Mouse (Mus musculus) heart, embryonic 14.5 days (tissue): ENCODE results near the gene Mex3a. TPM values are rescaled to one million over a fixed set of nuclear protein-coding genes. Genes with fewer than 3 reads are reported as not detected.

Experiments used
- ATAC-seq: fragments of 200-750 bp; cut with Nextera tagmentation; 2 replicates; pipeline ENCODE4 v1.8.0; 2017; ENCODE audit warnings: low read depth, moderate TSS enrichment; ENCODE audit not compliant: insufficient number of reproducible peaks, insufficient read depth, low FRiP score
- H3K27ac ChIP-seq, 2 experiments: fragments of 200-500 bp in 1 of 2; fragments of 300-500 bp in 1 of 2; sonication (generic) in 1 of 2; replicated peaks in 1 of 2; 2 replicates each; pipeline ENCODE4 v1.5.1; 2012 to 2014; ENCODE audit warnings: low read depth in 2 of 2, low read length in 2 of 2, control low read depth in 1 of 2, mild to moderate bottlenecking in 1 of 2, mixed read lengths in 1 of 2; ENCODE audit not compliant: control insufficient read depth in 1 of 2, insufficient read depth in 1 of 2
- H3K27me3 ChIP-seq: fragments of 300-500 bp; sonication (generic); 2 replicates; pipeline ENCODE4 v1.6.1; 2014; ENCODE audit warnings: mild to moderate bottlenecking, low read length, control low read depth; ENCODE audit not compliant: control insufficient read depth, insufficient read depth
- H3K36me3 ChIP-seq: fragments of 300-500 bp; sonication (generic); 2 replicates; pipeline ENCODE4 v1.6.1; 2014; ENCODE audit warnings: mild to moderate bottlenecking, control low read depth, low read length, mixed read lengths; ENCODE audit not compliant: control insufficient read depth, insufficient read depth
- H3K4me1 ChIP-seq, 2 experiments: fragments of 200-500 bp in 1 of 2; fragments of 300-500 bp in 1 of 2; sonication (generic) in 1 of 2; 2 replicates each; pipeline ENCODE4 v1.6.1; 2012 to 2014; ENCODE audit warnings: low read length in 2 of 2, control low read depth in 1 of 2, mixed read lengths in 1 of 2; ENCODE audit not compliant: control insufficient read depth in 2 of 2, insufficient read depth in 2 of 2
- H3K4me2 ChIP-seq: fragments of 300-500 bp; sonication (generic); 2 replicates; pipeline ENCODE4 v1.6.1; 2014; ENCODE audit warnings: mild to moderate bottlenecking, low read length
- H3K4me3 ChIP-seq, 2 experiments: fragments of 200-500 bp in 1 of 2; fragments of 300-500 bp in 1 of 2; sonication (generic) in 1 of 2; 2 replicates each; pipeline ENCODE4 v1.5.1; 2012 to 2014; ENCODE audit warnings: low read length in 2 of 2, mild to moderate bottlenecking in 2 of 2, control low read depth in 1 of 2, low read depth in 1 of 2, moderate library complexity in 1 of 2; ENCODE audit not compliant: control insufficient read depth in 1 of 2, insufficient read depth in 1 of 2
- H3K9ac ChIP-seq: fragments of 300-500 bp; sonication (generic); 2 replicates; pipeline ENCODE4 v1.6.1; 2014; ENCODE audit warnings: mild to moderate bottlenecking, low read length
- H3K9me3 ChIP-seq: fragments of 300-500 bp; sonication (generic); 2 replicates; pipeline ENCODE4 v1.6.1; 2016; ENCODE audit warnings: low read length, control low read depth; ENCODE audit not compliant: control insufficient read depth
- WGBS: fragments of 180-500 bp; shearing (Covaris S2); extraction: QIAGEN DNeasy Blood & Tissue Kit; methylation state at CpG from one replicate; pipeline ENCODE4 v1.1.7; 2014; 5-methylcytosine and 5-hydroxymethylcytosine counted together
- polyA plus RNA-seq: library from polyadenylated mRNA; unstranded; fragments of >200 nt; fragmentation: Nextera tagmentation; extraction: Ambion mirVana; gene quantifications from 2 replicates; pipeline ENCODE4 v1.2.1, GENCODE M21; 2014

The Mex3a gene
- polyA plus RNA-seq, 1 experiment from 2014 or later: 11.0 TPM

- peak overlapping the region; percentile 47 to 70 for H3K4me3 ChIP-seq
- H3K4me2 ChIP-seq: peak overlapping the region; percentile 69
- WGBS: 77% methylated on average over 3 of the region's 3 CpGs
- H3K36me3 ChIP-seq: no peaks in the 10 kb centered on the region
- peak overlapping the region; percentile 71 for H3K9ac ChIP-seq
- peaks cover 32 to 39% of the 10 kb centered on the region in 2 experiments for H3K4me1 ChIP-seq
- peak overlapping the region; percentile 92 to 97 for H3K27ac ChIP-seq
- no peaks in the 10 kb centered on the region for H3K9me3 ChIP-seq
- ATAC-seq: no peak
- H3K27me3 ChIP-seq: no peaks in the 10 kb centered on the region
These were observed 22.9 kb upstream of the Mex3a start for GRCm38 (mm10) chr3:88509250-88509649.

- ATAC-seq: peak; percentile 94
- peak within 1 kb of the TSS; percentile 92 to 97 for H3K27ac ChIP-seq
- under 1% methylated on average over 31 of the region's 31 CpGs for WGBS
- peak within 1 kb of the TSS; percentile 47 to 70 for H3K4me3 ChIP-seq
- H3K36me3 ChIP-seq: no peaks in the 10 kb centered on the region
- H3K9ac ChIP-seq: peak within 1 kb of the TSS; percentile 71
- H3K4me1 ChIP-seq: peaks cover 32 to 41% of the 10 kb centered on the region in 2 experiments
- H3K9me3 ChIP-seq: no peaks in the 10 kb centered on the region
- H3K4me2 ChIP-seq: peak within 1 kb of the TSS; percentile 69
- H3K27me3 ChIP-seq: no peaks in the 10 kb centered on the region
These were observed 22.3 kb upstream of the Mex3a start, which contains the start of gene Lmna for GRCm38 (mm10) chr3:88509692-88510420. Gene Lmna (minus strand): TSS chr3:88509956.

- 57% methylated on average over 13 of the region's 13 CpGs for WGBS
- no peaks in the 10 kb centered on the region for H3K9me3 ChIP-seq
These were observed 21.5 kb upstream of the Mex3a start for GRCm38 (mm10) chr3:88510421-88511289.

GRCm38 (mm10) chr3:88511559-88511958 is 20.6 kb upstream of the Mex3a start:
- Histone ChIP-seq H3K9ac (no peak overlapping the region), H3K27ac (peak overlapping the region in 1 of 2 experiments; percentile 59; a peak in 1 of 4 replicates)

More at GRCm38 (mm10) chr3:88510421-88511289, 21.5 kb upstream of the Mex3a start:
- no peak for ATAC-seq
- H3K4me1 ChIP-seq: peaks cover 32 to 41% of the 10 kb centered on the region in 2 experiments
- peak overlapping the region; percentile 92 to 97 for H3K27ac ChIP-seq
- H3K36me3 ChIP-seq: no peaks in the 10 kb centered on the region
- peak overlapping the region; percentile 69 for H3K4me2 ChIP-seq
- H3K4me3 ChIP-seq: peak overlapping the region; percentile 47 to 70
- H3K27me3 ChIP-seq: no peaks in the 10 kb centered on the region
- H3K9ac ChIP-seq: peak overlapping the region; percentile 71

GRCm38 (mm10) chr3:88512141-88512895 is 19.9 kb upstream of the Mex3a start:
- Histone ChIP-seq H3K4me3 (no peak overlapping the region), H3K9ac (peak overlapping the region; percentile 36; the same call in 1 of the 2 replicates), H3K36me3 (no peaks in the 10 kb centered on the region), H3K27ac (peak overlapping the region; percentile 20 to 59), H3K4me1 (peaks cover 32 to 41% of the 10 kb centered on the region in 2 experiments), H3K4me2 (no peak overlapping the region), H3K27me3 (no peaks in the 10 kb centered on the region), H3K9me3 (no peaks in the 10 kb centered on the region)
- ATAC-seq: no peak
- WGBS: 34% methylated on average over 6 of the region's 6 CpGs

More at GRCm38 (mm10) chr3:88511559-88511958, 20.6 kb upstream of the Mex3a start:
- no peaks in the 10 kb centered on the region for H3K9me3 ChIP-seq
- no peak for ATAC-seq
- no peak overlapping the region for H3K4me2 ChIP-seq
- WGBS: 53% methylated on average over 4 of the region's 4 CpGs
- no peak overlapping the region for H3K4me3 ChIP-seq
- peaks cover 32 to 41% of the 10 kb centered on the region in 2 experiments for H3K4me1 ChIP-seq
- no peaks in the 10 kb centered on the region for H3K36me3 ChIP-seq
- H3K27me3 ChIP-seq: no peaks in the 10 kb centered on the region

GRCm38 (mm10) chr3:88512896-88513545 is 19.2 kb upstream of the Mex3a start:
- no peaks in the 10 kb centered on the region for H3K27me3 ChIP-seq
- ATAC-seq: no peak
- H3K9ac ChIP-seq: peak overlapping the region; percentile 36; the same call in 1 of the 2 replicates
- H3K36me3 ChIP-seq: no peaks in the 10 kb centered on the region
- H3K4me1 ChIP-seq: peaks cover 32 to 41% of the 10 kb centered on the region in 2 experiments
- H3K4me2 ChIP-seq: no peak overlapping the region
- no peak overlapping the region for H3K4me3 ChIP-seq
- no peaks in the 10 kb centered on the region for H3K9me3 ChIP-seq
- WGBS: 33% methylated on average over 13 of the region's 15 CpGs
- H3K27ac ChIP-seq: peak overlapping the region; percentile 20 to 59
